Mouse (Mus musculus): Measurements from ENCODE around the gene 5730455P16Rik.
A peak's percentile ranks its signal among the peaks of the same experiment; 100 is the strongest.
"Not testable (repeated sequence)": the region's sequence is repeated elsewhere in the genome, so short reads cannot be mapped to it uniquely, and the experiment has no call there.

5730455P16Rik gene

DNA sequence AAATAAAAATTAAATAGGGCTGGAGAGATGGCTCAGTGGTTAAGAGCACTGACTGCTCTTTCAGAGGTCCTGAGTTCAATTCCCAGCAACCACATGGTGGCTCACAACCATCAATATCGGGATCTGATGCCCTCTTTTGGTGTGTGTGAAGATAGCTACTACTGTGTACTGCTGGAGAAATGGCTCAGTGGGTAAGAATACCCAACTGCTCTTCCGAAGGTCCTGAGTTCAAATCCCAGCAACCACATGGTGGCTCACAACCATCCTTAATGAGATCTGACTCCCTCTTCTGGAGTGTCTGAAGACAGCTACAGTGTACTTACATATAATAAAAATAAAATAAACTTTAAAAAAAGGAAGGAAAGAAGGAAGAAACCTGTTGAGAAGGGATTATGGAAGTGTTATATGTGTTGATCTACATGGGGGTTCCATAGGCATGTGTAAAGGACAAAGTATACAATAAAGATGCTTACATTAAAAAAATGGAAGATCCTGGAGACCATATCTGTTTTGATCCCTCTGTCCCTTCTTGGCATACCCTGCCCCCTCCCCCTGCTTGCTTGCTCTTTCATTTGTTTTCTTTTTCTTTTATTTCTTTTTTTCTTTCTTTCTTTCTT lies 726 bp upstream of the 5730455P16Rik start:
- not testable (repeated sequence) for DNase-seq

DNA sequence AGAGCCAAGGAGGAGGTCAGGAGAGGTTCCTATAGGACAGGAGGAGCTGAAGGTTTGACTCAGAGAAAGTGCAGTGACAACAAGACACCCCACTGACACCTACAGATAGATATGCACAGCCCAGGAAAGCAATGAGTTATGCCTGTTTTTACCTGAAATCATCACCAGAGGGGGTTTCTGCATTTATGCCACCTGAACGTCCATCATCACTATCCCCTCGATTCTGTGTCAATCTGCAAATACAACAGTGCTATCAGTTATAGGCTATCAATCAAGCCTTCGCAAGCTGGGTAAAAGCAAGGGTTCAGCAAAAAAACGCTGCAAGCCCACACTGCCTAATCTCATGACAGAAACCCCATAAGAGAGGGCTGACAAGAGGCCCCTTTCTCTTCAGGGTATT lies 1.2 kb downstream of the 5730455P16Rik start:
- DNase-seq = no peak

GRCm38 (mm10) chr11:80368949-80369348 lies 8.9 kb downstream of the 5730455P16Rik start:
- no peak for DNase-seq

DNA sequence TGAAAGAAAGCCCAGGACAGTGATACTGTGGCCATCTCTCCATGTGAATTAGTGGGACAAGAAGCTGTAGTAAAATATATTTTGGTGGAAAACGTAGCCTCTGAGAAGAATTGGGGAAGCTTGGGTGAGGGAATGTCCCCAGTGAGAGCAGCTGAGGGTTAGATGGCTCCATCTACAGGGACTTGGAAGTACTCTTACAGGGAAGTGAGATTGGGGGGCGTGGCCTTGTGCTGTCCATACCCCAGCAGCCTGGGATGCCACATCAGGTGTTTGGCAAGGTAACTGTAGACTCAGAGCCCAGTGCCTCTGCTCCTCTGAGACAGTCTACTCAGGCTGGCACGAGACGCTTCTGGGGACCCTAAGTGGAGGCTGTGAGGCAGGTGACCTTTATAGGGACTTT lies 23.0 kb downstream of the 5730455P16Rik start:
- DNase-seq = no peak

DNA sequence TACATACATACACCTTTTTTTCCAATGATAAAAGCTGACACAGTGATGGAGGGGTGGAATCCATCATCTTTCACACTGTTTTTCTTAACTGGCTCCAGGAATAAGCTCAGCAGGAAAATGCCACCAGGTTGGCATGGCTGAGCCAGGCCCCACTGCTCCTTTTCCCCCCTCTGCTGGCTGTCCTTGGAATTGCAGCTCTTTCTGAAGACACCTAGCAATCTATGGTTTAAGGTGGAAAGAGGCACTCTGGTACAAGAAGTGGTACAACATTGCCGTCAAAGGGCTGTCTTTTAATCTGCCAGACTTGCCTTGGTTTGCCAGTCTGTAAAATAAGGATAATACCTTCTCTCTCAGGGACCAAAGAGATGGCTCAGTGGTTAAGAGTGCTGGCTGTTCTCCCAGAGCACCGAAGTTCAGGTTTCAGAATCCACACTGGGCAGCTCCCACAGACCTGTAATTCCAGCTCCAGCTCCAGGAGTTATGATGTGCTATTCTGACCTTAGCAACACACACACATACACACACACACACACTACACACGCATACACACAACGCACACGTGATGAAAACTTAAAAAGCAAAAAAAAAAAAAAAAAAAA lies 25.9 kb downstream of the 5730455P16Rik start:
- DNase-seq = peak; percentile 93

DNA sequence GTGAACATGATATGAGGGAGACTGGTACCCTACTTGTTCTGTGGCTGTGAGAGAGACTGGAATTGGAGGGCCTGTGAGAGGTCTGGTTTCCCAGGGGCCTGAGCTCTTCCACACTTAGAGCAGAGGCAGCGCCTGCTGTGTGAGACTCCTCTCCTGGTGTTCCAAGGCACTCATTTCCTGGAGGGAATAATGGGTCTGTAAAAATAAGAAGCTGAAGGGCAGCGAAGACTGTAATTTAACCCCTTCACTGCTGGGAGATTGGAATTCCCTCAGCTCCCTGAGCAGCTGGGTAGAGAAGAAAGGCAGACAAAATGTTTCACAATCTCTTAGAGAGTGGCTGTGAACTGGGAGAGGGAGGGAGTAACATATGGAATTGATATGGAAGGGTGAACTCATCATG lies 35.4 kb downstream of the 5730455P16Rik start:
- no peak for DNase-seq

DNA sequence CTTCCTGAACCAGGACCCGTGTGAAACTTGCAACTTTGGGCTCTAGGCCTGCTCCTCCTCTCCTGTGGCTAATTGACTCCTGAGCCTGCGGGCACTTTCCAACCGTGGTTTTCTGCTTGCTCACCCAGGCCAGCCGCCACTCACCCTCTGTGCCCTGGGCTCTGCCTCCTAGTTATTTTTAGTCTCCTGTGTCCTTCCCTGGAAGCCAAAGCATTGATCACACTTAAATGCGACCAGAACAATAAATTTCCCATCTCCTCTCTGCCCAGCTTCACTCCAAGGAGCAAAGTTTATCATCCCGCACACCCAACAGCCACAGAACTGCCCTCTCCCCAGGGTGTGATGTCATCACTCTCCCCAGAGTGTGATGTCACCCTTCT lies 41.5 kb downstream of the 5730455P16Rik start:
- DNase-seq = no peak

GRCm38 (mm10) chr11:80335609-80336350 lies 42.1 kb downstream of the 5730455P16Rik start:
- no peak for DNase-seq

GRCm38 (mm10) chr11:80332709-80333400 lies 45.0 kb downstream of the 5730455P16Rik start:
- DNase-seq = no peak

DNA sequence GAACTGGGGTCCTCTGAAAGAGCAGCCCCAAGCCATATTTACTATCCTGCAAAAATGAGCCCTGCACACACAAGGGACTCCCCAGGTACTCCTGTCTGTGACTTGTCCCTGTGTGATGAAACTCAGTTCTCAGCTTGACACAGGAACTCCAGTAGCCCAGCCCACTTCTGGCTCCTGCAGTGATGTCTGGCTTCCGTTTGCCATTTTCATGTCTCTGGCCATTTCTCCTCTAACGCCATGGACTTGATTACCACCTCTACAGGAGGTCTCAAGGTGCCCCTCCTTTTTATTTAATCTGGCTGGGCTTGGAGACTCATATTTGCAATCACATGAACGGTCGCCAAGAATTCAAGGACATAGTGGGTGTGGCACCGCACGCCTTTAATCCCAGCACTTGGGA lies 53.2 kb downstream of the 5730455P16Rik start:
- no peak for DNase-seq

DNA sequence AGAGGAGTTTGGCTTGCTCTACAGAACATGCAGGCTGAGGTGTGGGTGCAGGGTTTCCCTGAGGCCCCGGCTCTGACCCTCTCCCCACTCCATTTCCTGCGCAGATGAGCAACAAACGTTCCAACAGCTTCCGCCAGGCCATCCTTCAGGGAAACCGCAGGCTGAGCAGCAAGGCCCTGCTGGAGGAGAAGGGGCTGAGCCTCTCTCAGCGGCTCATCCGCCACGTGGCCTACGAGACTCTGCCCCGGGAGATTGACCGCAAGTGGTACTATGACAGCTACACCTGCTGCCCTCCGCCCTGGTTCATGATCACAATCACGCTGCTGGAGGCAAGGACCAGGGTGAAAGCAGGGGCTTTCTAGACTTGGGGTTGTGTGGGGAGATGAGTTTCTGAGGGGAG lies 54.6 kb downstream of the 5730455P16Rik start:
- DNase-seq = no peak

- no peak for DNase-seq
These were observed 61.8 kb downstream of the 5730455P16Rik start for GRCm38 (mm10) chr11:80315743-80316639.

GRCm38 (mm10) chr11:80313944-80314343 lies 63.9 kb downstream of the 5730455P16Rik start:
- no peak for DNase-seq

DNA sequence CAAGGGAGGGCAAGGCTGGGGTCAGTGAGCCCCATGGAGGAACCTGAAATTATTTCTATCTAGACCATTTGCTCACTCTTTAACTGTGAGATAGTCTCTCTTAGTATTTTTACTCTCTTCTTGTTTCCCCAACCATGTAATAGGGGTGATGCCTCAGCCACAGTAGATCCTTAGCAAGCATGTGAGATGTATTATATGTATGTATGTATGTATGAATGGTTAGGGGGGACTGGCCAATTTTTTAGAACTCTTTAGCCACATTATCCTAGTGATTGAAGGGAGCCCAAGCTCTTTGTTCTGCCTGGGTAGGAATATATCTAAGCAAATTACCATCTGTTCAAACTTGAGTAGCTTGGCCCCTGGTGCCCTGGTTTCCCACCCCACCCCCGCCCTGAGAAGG lies 64.4 kb downstream of the 5730455P16Rik start:
- no peak for DNase-seq

DNA sequence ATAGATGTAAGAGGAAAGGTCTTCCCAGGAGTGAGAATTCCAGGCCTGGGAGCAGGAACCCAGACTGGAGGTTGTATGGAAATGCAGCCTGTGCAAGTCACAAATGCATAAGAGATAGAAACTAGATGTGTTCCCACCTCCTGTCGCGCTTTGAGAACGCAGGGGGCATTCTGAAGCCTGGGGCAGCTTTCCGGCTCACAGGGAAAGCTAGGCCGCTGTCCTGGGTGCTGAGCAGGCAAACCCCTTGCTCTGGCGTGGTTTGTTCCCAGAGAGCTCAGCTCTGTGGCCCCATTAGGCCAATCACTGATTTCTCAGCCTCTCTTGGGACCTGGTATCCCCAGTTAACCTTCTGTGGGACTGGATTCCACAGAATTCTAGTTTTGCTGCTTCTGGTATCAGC lies 65.3 kb downstream of the 5730455P16Rik start:
- no peak for DNase-seq

DNA sequence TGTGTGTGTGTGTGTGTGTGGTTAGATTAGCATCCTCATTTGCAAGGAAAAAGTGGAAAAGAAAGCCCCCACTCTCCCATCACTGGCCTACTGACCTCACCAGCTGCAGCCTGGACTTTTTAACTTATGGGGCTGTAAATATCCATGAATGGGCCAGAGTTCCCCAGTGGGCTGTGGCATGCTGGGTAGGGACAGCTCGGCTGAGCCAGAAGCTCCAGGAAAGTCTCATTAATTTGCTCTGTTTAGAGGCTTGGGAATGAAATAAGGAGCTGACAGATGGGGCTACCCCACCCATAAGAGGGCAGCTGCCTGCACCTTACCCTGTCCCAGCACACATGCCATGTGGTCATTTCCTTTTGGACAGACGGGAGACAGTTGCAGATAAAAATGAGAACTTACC lies 65.8 kb downstream of the 5730455P16Rik start:
- DNase-seq = no peak

GRCm38 (mm10) chr11:80311271-80311670 lies 66.6 kb downstream of the 5730455P16Rik start:
- DNase-seq = no peak

All from right cerebral cortex, postnatal 14 days (tissue).